8 mouse cellular contexts compared by ENCODE assay signal in the genomic region with DNA sequence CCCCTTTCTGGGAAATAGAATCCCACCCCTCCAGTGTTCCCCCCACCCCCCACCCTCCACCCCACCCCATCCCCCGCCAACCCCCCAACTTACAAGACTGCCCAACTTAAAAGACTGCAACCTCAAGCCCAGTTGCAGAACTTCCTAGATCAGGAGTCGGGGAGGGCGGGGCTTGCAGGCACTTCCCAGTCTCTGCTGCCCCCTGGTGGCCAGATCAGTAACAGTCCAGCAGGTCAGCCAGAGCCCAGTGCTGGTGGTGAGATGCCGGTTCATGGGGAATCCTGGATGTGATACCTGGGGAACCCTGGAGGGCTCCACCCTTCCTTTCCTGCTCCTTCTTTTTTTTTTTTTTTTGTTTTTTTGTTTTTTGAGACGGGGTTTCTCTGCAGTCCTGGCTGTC. TPM values are rescaled to one million over a fixed set of nuclear protein-coding genes. Genes with fewer than 3 reads are reported as not detected.
A peak's percentile ranks its signal among the peaks of the same experiment; 100 is the strongest.
DNase-seq lines count a peak whose midpoint lies in the region; ATAC-seq and TF ChIP-seq lines count a peak whose summit lies in the region.

No protein-coding gene starts in this region.

- H3K9ac ChIP-seq in forebrain, embryonic 16.5 days (replicated peaks; ENCODE audit: low read depth, low read length), result no peak overlapping the region
- H3K9ac ChIP-seq in lung, postnatal 0 days (replicated peaks; ENCODE audit: low read depth), result no peak overlapping the region

- WGBS in forebrain, embryonic 16.5 days, result 0% methylated on average over 5 of the region's 5 CpGs
- 2% methylated on average over 5 of the region's 5 CpGs for WGBS in lung, postnatal 0 days

- H3K9me3 ChIP-seq in forebrain, embryonic 16.5 days (ENCODE audit: control insufficient read depth, low read length), result no peaks in the 10 kb centered on the region
- no peaks in the 10 kb centered on the region for H3K9me3 ChIP-seq in lung, postnatal 0 days (ENCODE audit: low read length)

- peaks cover 8% of the 10 kb centered on the region for H3K4me1 ChIP-seq in forebrain, embryonic 16.5 days (replicated peaks; ENCODE audit: control insufficient read depth, insufficient read depth, low read length)
- no peaks in the 10 kb centered on the region for H3K4me1 ChIP-seq in lung, postnatal 0 days (ENCODE audit: insufficient read depth, low read depth, low read length)

- no peaks in the 10 kb centered on the region for H3K27me3 ChIP-seq in forebrain, embryonic 16.5 days (replicated peaks; ENCODE audit: control insufficient read depth, insufficient read depth, low read length)
- H3K27me3 ChIP-seq in lung, postnatal 0 days (replicated peaks; ENCODE audit: insufficient read depth, low read length), result no peaks in the 10 kb centered on the region

- peak; percentile 94 for TF ChIP-seq CTCF in lung, postnatal 0 days (IDR thresholded peaks at IDR 0.05)

- no peak overlapping the region for H3K4me2 ChIP-seq in forebrain, embryonic 16.5 days (ENCODE audit: low read length)
- no peak overlapping the region for H3K4me2 ChIP-seq in lung, postnatal 0 days (replicated peaks; ENCODE audit: low read depth, low read length)

- TF ChIP-seq EP300 in lung, postnatal 0 days (IDR thresholded peaks at IDR 0.05), result no peak

- ATAC-seq in forebrain, embryonic 16.5 days, result peak; percentile 49; the same call in 1 of the 2 replicates
- peak; percentile 68 to 70 for ATAC-seq in hematopoietic stem cell, adult 5-6 weeks (replicated peaks in 1 of 2; ENCODE audit: insufficient read depth in 1 of 2, low FRiP score in 2 of 2, low TSS enrichment in 1 of 2, low read depth in 1 of 2, poor library complexity in 2 of 2, severe bottlenecking in 2 of 2)
- peak; percentile 74 for ATAC-seq in lung, postnatal 0 days

- H3K4me3 ChIP-seq in forebrain, embryonic 16.5 days (replicated peaks; ENCODE audit: low read length), result no peak overlapping the region
- no peak overlapping the region for H3K4me3 ChIP-seq in lung, postnatal 0 days (ENCODE audit: low read depth, low read length)

- no peaks in the 10 kb centered on the region for H3K36me3 ChIP-seq in forebrain, embryonic 16.5 days (ENCODE audit: control insufficient read depth, insufficient read depth)
- no peaks in the 10 kb centered on the region for H3K36me3 ChIP-seq in lung, postnatal 0 days (ENCODE audit: insufficient read depth, low read length)

- peak; percentile 66 for DNase-seq in MEL-GATA-1-ER (ENCODE audit: extremely low read depth, low read depth)
- peak; percentile 73 for DNase-seq in cerebellum, adult 11-12 months
- peak; percentile 88 for DNase-seq in layer of hippocampus, adult 9-11 months
- peak; percentile 95 for DNase-seq in lung, postnatal 0 days (ENCODE audit: low spot score)
- DNase-seq in retina, embryonic 14.5 days (ENCODE audit: low spot score), result peak; percentile 92
- DNase-seq in thymus, postnatal 36 days, result peak; percentile 89 to 90

- H3K27ac ChIP-seq in forebrain, embryonic 16.5 days (ENCODE audit: low read length), result no peak overlapping the region
- no peak overlapping the region for H3K27ac ChIP-seq in lung, postnatal 0 days (ENCODE audit: low read length)

RNA-seq across cellular contexts. Expression of a gene that starts 23.1 kb away (rescaled TPM):
- 0.83 and 0.85 TPM in 2 replicates for polyA plus RNA-seq in forebrain, embryonic 16.5 days (2015; fragmentation: Nextera tagmentation; extraction: Ambion mirVana)
- 121 and 137 TPM in 2 replicates for total RNA-seq in hematopoietic stem cell, adult 5-6 weeks (2017)
- 3.5 and 3.7 TPM in 2 replicates for polyA plus RNA-seq in lung, postnatal 0 days (2015; fragmentation: Nextera tagmentation; extraction: Ambion mirVana)
